Mouse (Mus musculus): ENCODE data around the gene Tnfrsf14. TPM values are rescaled to one million over a fixed set of nuclear protein-coding genes. Genes with fewer than 3 reads are reported as not detected.
A peak's percentile ranks its signal among the peaks of the same experiment; 100 is the strongest.

The Tnfrsf14 gene
- 54.3 and 59.8 TPM in 2 replicates for polyA plus RNA-seq (2015; fragmentation: Nextera tagmentation; extraction: Ambion mirVana)

DNA sequence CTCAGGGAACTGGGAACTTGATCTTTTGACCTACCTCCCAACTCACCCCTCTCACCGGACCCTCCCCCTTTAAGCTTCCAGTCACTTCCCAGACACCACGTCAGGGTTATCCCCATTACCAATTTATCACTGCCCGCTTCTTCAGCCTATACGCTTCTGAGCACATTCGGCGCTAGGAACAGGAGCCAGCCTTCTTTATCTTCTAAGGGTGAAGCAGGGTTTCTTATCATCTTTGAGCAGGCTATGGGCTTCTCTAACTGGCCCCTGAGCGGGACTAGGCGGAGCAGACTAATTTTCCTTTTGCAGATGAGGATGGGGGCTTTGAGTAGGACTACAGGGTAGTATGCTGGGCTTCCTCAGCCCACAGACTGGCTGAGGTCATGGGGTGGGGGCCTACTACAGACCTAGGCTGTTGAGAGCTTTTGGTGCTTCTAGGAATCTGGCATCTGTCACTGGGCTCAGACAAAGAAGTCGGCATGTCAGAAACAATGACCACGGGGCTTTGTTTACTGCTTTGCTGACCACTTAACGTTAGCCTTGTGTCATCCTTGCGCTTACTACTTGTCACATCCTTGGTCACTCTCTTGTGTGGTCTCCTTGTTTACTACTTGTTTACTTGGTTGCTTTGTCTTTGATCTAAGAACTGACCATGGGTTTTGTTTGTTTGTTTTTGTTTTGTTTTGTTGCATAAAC is at the start of gene Tnfrsf14:
TSS of gene Tnfrsf14 (minus strand) at position 169 of the 693 bp plus-strand sequence.
- Histone ChIP-seq H3K27me3 (ENCODE audit: control insufficient read depth, insufficient read depth, low read depth, low read length) (no peaks in the 10 kb centered on the region), H3K9ac (ENCODE audit: low read depth, low read length) (peak within 1 kb of the TSS; percentile 90), H3K4me3 (ENCODE audit: low read depth, low read length) (peak within 1 kb of the TSS; percentile 76), H3K36me3 (ENCODE audit: control insufficient read depth, insufficient read depth) (peaks cover 32% of the 10 kb centered on the region), H3K4me2 (ENCODE audit: low read depth, low read length) (peak within 1 kb of the TSS; percentile 82), H3K27ac (ENCODE audit: low read length) (peak within 1 kb of the TSS; percentile 95), H3K4me1 (ENCODE audit: control insufficient read depth, low read depth, low read length) (peaks cover 50% of the 10 kb centered on the region), H3K9me3 (replicated peaks; ENCODE audit: control insufficient read depth, low read length) (no peaks in the 10 kb centered on the region)
- peak; percentile 87 for ATAC-seq (ENCODE audit: low read depth)
- WGBS (ENCODE audit: insufficient replicate concordance): 10% methylated on average over 12 of the region's 12 CpGs

- Histone ChIP-seq H3K4me1 (ENCODE audit: control insufficient read depth, low read depth, low read length) (no peaks in the 10 kb centered on the region), H3K4me3 (ENCODE audit: low read depth, low read length) (no peak overlapping the region), H3K36me3 (ENCODE audit: control insufficient read depth, insufficient read depth) (peaks cover 95% of the 10 kb centered on the region), H3K9ac (ENCODE audit: low read depth, low read length) (no peak overlapping the region), H3K4me2 (ENCODE audit: low read depth, low read length) (no peak overlapping the region), H3K27ac (ENCODE audit: low read length) (no peak overlapping the region), H3K9me3 (replicated peaks; ENCODE audit: control insufficient read depth, low read length) (no peaks in the 10 kb centered on the region), H3K27me3 (ENCODE audit: control insufficient read depth, insufficient read depth, low read depth, low read length) (no peaks in the 10 kb centered on the region)
- whole genome bisulfite sequencing (ENCODE audit: insufficient replicate concordance): 84% methylated on average over 11 of the region's 11 CpGs
- no peak for ATAC-seq (ENCODE audit: low read depth)
Measured at GRCm38 (mm10) chr4:154974163-154974611, 45.8 kb upstream of the Tnfrsf14 start.

DNA sequence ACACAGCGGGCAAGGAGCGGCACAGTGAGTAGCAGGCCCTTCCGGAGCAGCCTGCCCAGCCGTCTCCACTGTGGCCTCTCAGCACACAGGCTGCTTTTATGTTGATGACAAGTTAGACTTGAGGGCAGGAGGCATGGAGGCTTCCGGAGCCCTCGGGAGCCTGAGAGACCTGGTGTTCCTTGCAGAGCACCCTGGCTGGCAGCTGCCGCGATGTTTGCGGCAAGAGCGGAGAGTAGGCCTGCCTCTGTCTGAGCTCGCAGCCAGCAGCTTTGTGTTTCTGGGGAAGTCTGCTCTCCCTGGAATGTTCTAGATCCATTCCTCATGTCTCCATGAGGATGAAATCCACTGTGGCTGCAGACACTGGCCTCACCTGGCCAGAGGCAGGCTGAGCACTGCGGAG is 44.2 kb upstream of the Tnfrsf14 start:
- Histone ChIP-seq H3K4me1 (ENCODE audit: control insufficient read depth, low read depth, low read length) (peaks cover under 1% of the 10 kb centered on the region; the same call in 1 of the 2 replicates), H3K9me3 (replicated peaks; ENCODE audit: control insufficient read depth, low read length) (no peaks in the 10 kb centered on the region), H3K4me3 (ENCODE audit: low read depth, low read length) (no peak overlapping the region), H3K9ac (ENCODE audit: low read depth, low read length) (no peak overlapping the region), H3K36me3 (ENCODE audit: control insufficient read depth, insufficient read depth) (peaks cover 83% of the 10 kb centered on the region), H3K27me3 (ENCODE audit: control insufficient read depth, insufficient read depth, low read depth, low read length) (no peaks in the 10 kb centered on the region), H3K27ac (ENCODE audit: low read length) (no peak overlapping the region), H3K4me2 (ENCODE audit: low read depth, low read length) (no peak overlapping the region)
- ATAC-seq (ENCODE audit: low read depth): no peak
- WGBS (ENCODE audit: insufficient replicate concordance): 96% methylated on average over 12 of the region's 12 CpGs

GRCm38 (mm10) chr4:154967173-154967572 is 38.8 kb upstream of the Tnfrsf14 start:
- no peak overlapping the region for H3K4me3 ChIP-seq (ENCODE audit: low read depth, low read length)
- H3K4me2 ChIP-seq (ENCODE audit: low read depth, low read length): no peak overlapping the region
- H3K27me3 ChIP-seq (ENCODE audit: control insufficient read depth, insufficient read depth, low read depth, low read length): peaks cover 16% of the 10 kb centered on the region
- no peak for ATAC-seq (ENCODE audit: low read depth)
- H3K27ac ChIP-seq (ENCODE audit: low read length): no peak overlapping the region
- H3K4me1 ChIP-seq (ENCODE audit: control insufficient read depth, low read depth, low read length): peaks cover 32% of the 10 kb centered on the region
- peaks cover 33% of the 10 kb centered on the region for H3K36me3 ChIP-seq (ENCODE audit: control insufficient read depth, insufficient read depth)
- H3K9ac ChIP-seq (ENCODE audit: low read depth, low read length): no peak overlapping the region
- no peaks in the 10 kb centered on the region for H3K9me3 ChIP-seq (replicated peaks; ENCODE audit: control insufficient read depth, low read length)
- 62% methylated on average over 5 of the region's 5 CpGs for WGBS (ENCODE audit: insufficient replicate concordance)

DNA sequence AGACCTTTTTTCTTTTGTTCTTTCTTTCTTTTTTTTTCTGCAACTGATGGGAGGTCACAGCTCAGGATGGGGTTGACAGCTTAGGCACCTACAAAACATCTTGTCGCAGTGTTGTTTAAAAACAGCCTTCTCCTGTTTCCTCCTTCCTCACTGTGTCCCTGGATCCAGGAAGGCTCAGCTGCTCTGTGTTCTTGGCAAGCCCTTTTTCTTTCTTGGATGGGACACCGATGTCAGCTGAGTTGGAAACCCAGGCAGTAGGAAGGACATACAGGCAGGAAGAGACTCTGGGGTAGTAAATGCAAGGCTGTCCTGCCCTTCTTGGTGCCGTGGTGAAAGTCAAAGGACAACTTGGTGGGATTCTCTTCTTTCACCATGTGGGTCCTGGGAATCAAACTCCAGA is 37.5 kb upstream of the Tnfrsf14 start:
- no peak for ATAC-seq (ENCODE audit: low read depth)
- peaks cover 29% of the 10 kb centered on the region for H3K27me3 ChIP-seq (ENCODE audit: control insufficient read depth, insufficient read depth, low read depth, low read length)
- H3K4me2 ChIP-seq (ENCODE audit: low read depth, low read length): peak overlapping the region; percentile 66
- peaks cover 20% of the 10 kb centered on the region for H3K36me3 ChIP-seq (ENCODE audit: control insufficient read depth, insufficient read depth)
- peak overlapping the region; percentile 90 for H3K4me3 ChIP-seq (ENCODE audit: low read depth, low read length)
- H3K9ac ChIP-seq (ENCODE audit: low read depth, low read length): peak overlapping the region; percentile 93
- H3K9me3 ChIP-seq (replicated peaks; ENCODE audit: control insufficient read depth, low read length): no peaks in the 10 kb centered on the region
- peaks cover 40% of the 10 kb centered on the region for H3K4me1 ChIP-seq (ENCODE audit: control insufficient read depth, low read depth, low read length)
- peak overlapping the region; percentile 9; the same call in 1 of the 2 replicates for H3K27ac ChIP-seq (ENCODE audit: low read length)
- 75% methylated on average over 3 of the region's 3 CpGs for WGBS (ENCODE audit: insufficient replicate concordance)

DNA sequence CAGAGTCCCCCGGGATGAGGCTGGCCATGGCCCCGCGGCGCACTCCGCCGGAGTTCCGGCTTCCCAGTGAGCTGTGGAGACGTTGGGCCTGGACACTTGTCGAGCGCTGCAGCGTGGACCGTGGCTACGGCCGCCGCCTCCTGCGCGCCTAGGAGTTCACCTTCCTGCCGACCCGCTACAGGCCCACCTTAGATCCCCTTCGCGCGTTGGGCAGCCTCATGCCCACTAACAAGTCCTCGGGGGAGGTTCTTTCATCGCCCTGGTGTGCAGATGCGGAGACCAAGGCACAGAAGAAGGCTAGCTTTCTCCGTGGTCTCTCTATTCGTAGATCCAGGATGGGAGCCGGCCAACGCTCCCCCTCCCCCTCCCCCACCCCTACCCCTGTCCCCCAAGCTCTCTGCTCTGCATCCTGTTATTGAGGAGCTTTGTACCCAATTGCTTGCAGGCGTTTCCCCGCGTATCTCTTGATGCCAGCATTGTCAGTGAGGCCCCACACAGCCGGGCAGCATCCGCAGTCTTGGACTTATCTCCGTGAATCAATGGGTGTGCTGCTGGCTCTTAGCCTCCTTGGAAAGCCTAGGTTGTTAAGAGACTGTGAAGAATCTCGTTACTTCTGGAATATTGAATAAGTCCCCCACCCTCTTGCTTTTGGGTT is 36.3 kb upstream of the Tnfrsf14 start:
- Histone ChIP-seq H3K9me3 (replicated peaks; ENCODE audit: control insufficient read depth, low read length) (no peaks in the 10 kb centered on the region), H3K36me3 (ENCODE audit: control insufficient read depth, insufficient read depth) (peaks cover 9% of the 10 kb centered on the region), H3K4me1 (ENCODE audit: control insufficient read depth, low read depth, low read length) (peaks cover 44% of the 10 kb centered on the region), H3K9ac (ENCODE audit: low read depth, low read length) (peak overlapping the region; percentile 93), H3K27ac (ENCODE audit: low read length) (peak overlapping the region; percentile 85), H3K4me3 (ENCODE audit: low read depth, low read length) (peak overlapping the region; percentile 90), H3K4me2 (ENCODE audit: low read depth, low read length) (peak overlapping the region; percentile 66), H3K27me3 (ENCODE audit: control insufficient read depth, insufficient read depth, low read depth, low read length) (peaks cover 41% of the 10 kb centered on the region)
- peak; percentile 70 for ATAC-seq (ENCODE audit: low read depth)
- WGBS (ENCODE audit: insufficient replicate concordance): under 1% methylated on average over 36 of the region's 36 CpGs

- H3K27me3 ChIP-seq (ENCODE audit: control insufficient read depth, insufficient read depth, low read depth, low read length): peaks cover 48% of the 10 kb centered on the region
- peak within 1 kb of the TSS; percentile 90 for H3K4me3 ChIP-seq (ENCODE audit: low read depth, low read length)
- H3K36me3 ChIP-seq (ENCODE audit: control insufficient read depth, insufficient read depth): peaks cover 5% of the 10 kb centered on the region
- peak within 1 kb of the TSS; percentile 85 for H3K27ac ChIP-seq (ENCODE audit: low read length)
- peak; percentile 87 for ATAC-seq (ENCODE audit: low read depth)
- H3K4me1 ChIP-seq (ENCODE audit: control insufficient read depth, low read depth, low read length): peaks cover 44% of the 10 kb centered on the region
- WGBS (ENCODE audit: insufficient replicate concordance): under 1% methylated on average over 64 of the region's 66 CpGs
- H3K9ac ChIP-seq (ENCODE audit: low read depth, low read length): peak within 1 kb of the TSS; percentile 93
- H3K9me3 ChIP-seq (replicated peaks; ENCODE audit: control insufficient read depth, low read length): no peaks in the 10 kb centered on the region
- peak within 1 kb of the TSS; percentile 66 for H3K4me2 ChIP-seq (ENCODE audit: low read depth, low read length)
Measured at GRCm38 (mm10) chr4:154963901-154964580, 35.7 kb upstream of the Tnfrsf14 start, which contains the start of gene Pank4. Gene Pank4, plus strand, starts transcription at chr4:154964123.

DNA sequence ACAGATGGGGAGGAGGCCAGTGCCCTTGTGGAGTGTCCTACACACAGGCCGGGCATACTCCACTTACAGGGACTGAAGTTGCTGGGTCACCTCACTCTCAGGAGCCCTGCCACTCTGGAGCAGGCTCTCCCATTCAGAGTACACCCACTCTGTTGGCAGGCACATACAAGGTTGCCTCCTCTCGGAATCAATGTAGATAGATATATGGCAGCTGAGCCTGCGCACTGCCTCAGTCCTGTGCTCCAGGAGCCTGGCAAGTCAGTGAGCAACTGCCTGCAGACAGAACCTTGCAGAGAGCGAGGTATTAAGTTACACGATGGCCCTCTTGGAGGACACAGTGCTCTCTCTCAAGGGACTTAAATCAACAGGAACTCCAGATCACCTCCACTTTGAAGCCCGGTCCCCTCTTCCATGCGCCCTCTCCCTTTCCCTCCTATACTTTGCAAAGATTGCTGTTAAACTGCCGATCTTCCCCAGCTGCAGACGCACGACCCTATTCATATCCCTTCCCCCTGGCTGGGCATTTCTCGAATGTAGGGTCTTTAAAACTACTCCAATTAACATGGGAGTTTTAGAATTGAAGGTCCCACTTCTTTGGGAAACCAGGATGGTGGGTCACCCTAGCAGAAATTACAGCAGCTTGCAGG is 35.0 kb upstream of the Tnfrsf14 start:
- no peak for ATAC-seq (ENCODE audit: low read depth)
- Histone ChIP-seq H3K36me3 (ENCODE audit: control insufficient read depth, insufficient read depth) (peaks cover 5% of the 10 kb centered on the region), H3K9ac (ENCODE audit: low read depth, low read length) (peak overlapping the region; percentile 93), H3K9me3 (replicated peaks; ENCODE audit: control insufficient read depth, low read length) (no peaks in the 10 kb centered on the region), H3K27me3 (ENCODE audit: control insufficient read depth, insufficient read depth, low read depth, low read length) (peaks cover 55% of the 10 kb centered on the region), H3K27ac (ENCODE audit: low read length) (no peak overlapping the region), H3K4me2 (ENCODE audit: low read depth, low read length) (peak overlapping the region; percentile 66), H3K4me3 (ENCODE audit: low read depth, low read length) (peak overlapping the region; percentile 90), H3K4me1 (ENCODE audit: control insufficient read depth, low read depth, low read length) (peaks cover 44% of the 10 kb centered on the region)
- WGBS (ENCODE audit: insufficient replicate concordance): 43% methylated on average over 11 of the region's 11 CpGs
